Mouse (Mus musculus) neural tube, embryonic 11.5 days (tissue): ENCODE results near the gene Mtrex. TPM values are rescaled to one million over a fixed set of nuclear protein-coding genes. Genes with fewer than 3 reads are reported as not detected.

Experiments used
- ATAC-seq: fragments of 200-750 bp; cut with Nextera tagmentation; 2 replicates; pipeline ENCODE4 v1.8.0; 2017; ENCODE audit warnings: moderate number of reproducible peaks, mild to moderate bottlenecking, moderate TSS enrichment, moderate library complexity; ENCODE audit not compliant: insufficient read depth, low FRiP score, low TSS enrichment
- DNase-seq: peaks from one replicate; pipeline ENCODE4 v3.0.0-alpha.2; 2015; ENCODE audit warnings: low spot score
- H3K27ac ChIP-seq: fragments of 300-500 bp; sonication (generic); 2 replicates; pipeline ENCODE4 v1.5.1; 2014; ENCODE audit warnings: low read depth, mild to moderate bottlenecking, low read length
- H3K27me3 ChIP-seq: fragments of 300-500 bp; sonication (generic); 2 replicates; pipeline ENCODE4 v1.6.1; 2014; ENCODE audit warnings: mild to moderate bottlenecking, low read length, mixed read lengths; ENCODE audit not compliant: control insufficient read depth, insufficient read depth
- H3K36me3 ChIP-seq: fragments of 300-500 bp; sonication (generic); 2 replicates; pipeline ENCODE4 v1.6.1; 2014; ENCODE audit warnings: mild to moderate bottlenecking, low read length, moderate library complexity, mixed read lengths; ENCODE audit not compliant: control insufficient read depth, insufficient read depth
- H3K4me1 ChIP-seq: fragments of 300-500 bp; sonication (generic); 2 replicates; pipeline ENCODE4 v1.6.1; 2014; ENCODE audit warnings: low read length, mixed read lengths; ENCODE audit not compliant: control insufficient read depth, insufficient read depth
- H3K4me2 ChIP-seq: fragments of 300-500 bp; sonication (generic); 2 replicates; pipeline ENCODE4 v1.6.1; 2014; ENCODE audit warnings: low read depth, mild to moderate bottlenecking, moderate library complexity
- H3K4me3 ChIP-seq: fragments of 300-500 bp; sonication (generic); 2 replicates; pipeline ENCODE4 v1.5.1; 2014; ENCODE audit warnings: low read depth, low read length
- H3K9ac ChIP-seq: fragments of 300-500 bp; sonication (generic); 2 replicates; pipeline ENCODE4 v1.6.1; 2014; ENCODE audit warnings: mild to moderate bottlenecking, low read length
- H3K9me3 ChIP-seq: fragments of 300-500 bp; sonication (generic); 2 replicates; pipeline ENCODE4 v1.6.1; 2016; ENCODE audit warnings: low read length; ENCODE audit not compliant: control insufficient read depth
- WGBS: fragments of 180-500 bp; shearing (Covaris S2); extraction: QIAGEN DNeasy Blood & Tissue Kit; methylation state at CpG from one replicate; pipeline ENCODE4 v1.1.7; 2014; 5-methylcytosine and 5-hydroxymethylcytosine counted together
- polyA plus RNA-seq: library from polyadenylated mRNA; unstranded; fragments of >200 nt; fragmentation: Nextera tagmentation; extraction: Ambion mirVana; gene quantifications from 2 replicates; pipeline ENCODE4 v1.2.1, GENCODE M21; 2014

Mtrex gene
- polyA plus RNA-seq, 1 experiment from 2014 or later, result 105 TPM

- H3K27me3 ChIP-seq, result no peaks in the 10 kb centered on the region
These were observed 10.9 kb upstream of the Mtrex start for GRCm38 (mm10) chr13:112938130-112938529.

GRCm38 (mm10) chr13:112928038-112928668 lies 955 bp upstream of the Mtrex start:
- Histone ChIP-seq H3K4me2 (peak overlapping the region; percentile 53), H3K36me3 (peaks cover 2% of the 10 kb centered on the region; the same call in 1 of the 2 replicates), H3K4me3 (peak overlapping the region; percentile 76), H3K9ac (peak overlapping the region; percentile 74), H3K4me1 (peaks cover 9% of the 10 kb centered on the region), H3K27ac (peak overlapping the region; percentile 51), H3K9me3 (no peaks in the 10 kb centered on the region), H3K27me3 (no peaks in the 10 kb centered on the region)
- ATAC-seq (no peak), DNase-seq (no peak)
- WGBS, result 8% methylated on average over 8 of the region's 8 CpGs

More at GRCm38 (mm10) chr13:112938130-112938529, 10.9 kb upstream of the Mtrex start:
- Histone ChIP-seq H3K27ac (no peak overlapping the region), H3K4me2 (no peak overlapping the region), H3K36me3 (peaks cover 5% of the 10 kb centered on the region; the same call in 1 of the 2 replicates), H3K9me3 (no peaks in the 10 kb centered on the region), H3K9ac (no peak overlapping the region), H3K4me3 (no peak overlapping the region), H3K4me1 (no peaks in the 10 kb centered on the region)
- ATAC-seq (no peak), DNase-seq (no peak)
- 93% methylated on average over 8 of the region's 8 CpGs for WGBS

GRCm38 (mm10) chr13:112926796-112927195 lies 402 bp downstream of the Mtrex start:
- Histone ChIP-seq H3K27ac (peak overlapping the region; percentile 51), H3K4me1 (peaks cover 9% of the 10 kb centered on the region), H3K9ac (peak overlapping the region; percentile 60), H3K36me3 (no peaks in the 10 kb centered on the region), H3K9me3 (no peaks in the 10 kb centered on the region), H3K4me3 (peak overlapping the region; percentile 76), H3K4me2 (peak overlapping the region; percentile 53), H3K27me3 (no peaks in the 10 kb centered on the region)
- ATAC-seq, result no peak
- no peak for DNase-seq
- WGBS, result under 1% methylated on average over 19 of the region's 19 CpGs

GRCm38 (mm10) chr13:112925976-112926375 lies 1.2 kb downstream of the Mtrex start:
- peak overlapping the region; percentile 53 for H3K4me2 ChIP-seq
- peak overlapping the region; percentile 76 for H3K4me3 ChIP-seq
- H3K27me3 ChIP-seq, result no peaks in the 10 kb centered on the region
- H3K9ac ChIP-seq, result 0 out of 2 replicates have a peak overlapping the region, but pooled peaks have one; percentile 9
- no peak for ATAC-seq
- peaks cover 9% of the 10 kb centered on the region for H3K4me1 ChIP-seq
- no peaks in the 10 kb centered on the region for H3K36me3 ChIP-seq
- WGBS, result 78% methylated on average over 4 of the region's 4 CpGs
- no peak for DNase-seq
- no peaks in the 10 kb centered on the region for H3K9me3 ChIP-seq
- no peak overlapping the region for H3K27ac ChIP-seq

GRCm38 (mm10) chr13:112925266-112925665 lies 1.9 kb downstream of the Mtrex start:
- Histone ChIP-seq H3K4me2 (no peak overlapping the region), H3K4me3 (no peak overlapping the region), H3K9ac (no peak overlapping the region), H3K27ac (no peak overlapping the region), H3K9me3 (no peaks in the 10 kb centered on the region), H3K27me3 (no peaks in the 10 kb centered on the region), H3K36me3 (no peaks in the 10 kb centered on the region), H3K4me1 (peaks cover 9% of the 10 kb centered on the region)
- no peak for DNase-seq
- WGBS, result 74% methylated on average over 6 of the region's 6 CpGs
- ATAC-seq, result no peak

- Histone ChIP-seq H3K4me1 (peaks cover 2% of the 10 kb centered on the region; the same call in 1 of the 2 replicates), H3K4me2 (no peak overlapping the region), H3K9ac (no peak overlapping the region), H3K27me3 (no peaks in the 10 kb centered on the region), H3K9me3 (no peaks in the 10 kb centered on the region), H3K36me3 (peaks cover 4% of the 10 kb centered on the region; the same call in 1 of the 2 replicates), H3K4me3 (no peak overlapping the region), H3K27ac (no peak overlapping the region)
- WGBS, result 90% methylated on average over 3 of the region's 3 CpGs
- no peak for ATAC-seq
- no peak for DNase-seq
These were observed 6.3 kb downstream of the Mtrex start for GRCm38 (mm10) chr13:112920906-112921305.

GRCm38 (mm10) chr13:112919141-112919865 lies 7.9 kb downstream of the Mtrex start:
- Histone ChIP-seq H3K9ac (no peak overlapping the region), H3K4me3 (no peak overlapping the region), H3K9me3 (no peaks in the 10 kb centered on the region), H3K4me1 (no peaks in the 10 kb centered on the region), H3K36me3 (peaks cover 4% of the 10 kb centered on the region; the same call in 1 of the 2 replicates), H3K27me3 (no peaks in the 10 kb centered on the region), H3K27ac (no peak overlapping the region), H3K4me2 (no peak overlapping the region)
- no peak for DNase-seq
- WGBS, result 83% methylated on average over 4 of the region's 4 CpGs
- ATAC-seq, result no peak

GRCm38 (mm10) chr13:112910434-112910833 lies 16.8 kb downstream of the Mtrex start:
- no peaks in the 10 kb centered on the region for H3K9me3 ChIP-seq
- no peaks in the 10 kb centered on the region for H3K4me1 ChIP-seq
- no peaks in the 10 kb centered on the region; the same call in 1 of the 2 replicates for H3K36me3 ChIP-seq
- no peak overlapping the region for H3K4me3 ChIP-seq
- no peak overlapping the region for H3K27ac ChIP-seq
- DNase-seq (no peak), ATAC-seq (no peak)
- H3K27me3 ChIP-seq, result no peaks in the 10 kb centered on the region
- H3K4me2 ChIP-seq, result no peak overlapping the region
- no peak overlapping the region for H3K9ac ChIP-seq
- WGBS, result 90% methylated on average over 4 of the region's 4 CpGs
